Mouse (Mus musculus): Measurements from ENCODE around the gene Rnf187. TPM values are rescaled to one million over a fixed set of nuclear protein-coding genes. Genes with fewer than 3 reads are reported as not detected.
A peak's percentile ranks its signal among the peaks of the same experiment; 100 is the strongest.

Gene Rnf187
- polyA plus RNA-seq, 1 experiment from 2014 or later: 674 TPM

DNA sequence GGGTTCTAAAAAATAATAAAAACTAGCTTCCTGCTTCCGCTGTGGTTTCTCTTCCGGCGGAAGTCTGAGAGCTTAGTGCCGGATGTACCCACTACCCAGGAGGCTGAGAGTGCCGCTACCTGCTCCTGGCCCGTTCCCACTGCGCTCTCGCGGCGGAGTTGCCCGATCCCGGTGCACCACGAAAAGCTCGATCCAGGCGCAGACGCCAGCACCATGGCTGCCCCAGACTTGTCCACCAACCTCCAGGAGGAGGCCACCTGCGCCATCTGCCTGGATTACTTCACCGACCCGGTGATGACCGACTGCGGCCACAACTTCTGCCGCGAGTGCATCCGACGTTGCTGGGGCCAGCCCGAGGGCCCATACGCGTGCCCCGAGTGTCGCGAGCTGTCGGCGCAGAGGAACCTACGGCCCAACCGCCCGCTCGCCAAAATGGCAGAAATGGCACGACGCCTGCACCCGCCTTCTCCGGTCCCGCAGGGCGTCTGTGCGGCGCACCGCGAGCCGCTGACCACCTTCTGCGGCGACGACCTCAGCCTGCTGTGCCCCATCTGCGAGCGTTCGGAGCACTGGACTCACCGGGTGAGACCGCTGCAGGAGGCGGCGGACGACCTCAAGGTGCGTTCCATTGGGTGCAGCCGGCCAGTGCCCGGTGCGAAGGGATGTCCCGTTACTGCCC is 39.5 kb upstream of the Rnf187 start, which contains the start of gene Trim11:
Gene Trim11 (plus strand): TSS at position 67 of the 679 bp plus-strand sequence.
- H3K27ac ChIP-seq (replicated peaks): peak within 1 kb of the TSS; percentile 73
- H3K9ac ChIP-seq: peak within 1 kb of the TSS; percentile 95
- peak within 1 kb of the TSS; percentile 95 for H3K4me2 ChIP-seq
- 0 out of 2 replicates have a peak, but pooled peaks cover 8% of the 10 kb centered on the region for H3K36me3 ChIP-seq
- no peaks in the 10 kb centered on the region for H3K9me3 ChIP-seq
- H3K4me1 ChIP-seq (replicated peaks): peaks cover 52% of the 10 kb centered on the region
- no peaks in the 10 kb centered on the region for H3K27me3 ChIP-seq
- WGBS: under 1% methylated on average over 64 of the region's 64 CpGs
- peak within 1 kb of the TSS; percentile 97 for H3K4me3 ChIP-seq
- peak; percentile 78 for ATAC-seq (ENCODE audit: low FRiP score, low read depth)

DNA sequence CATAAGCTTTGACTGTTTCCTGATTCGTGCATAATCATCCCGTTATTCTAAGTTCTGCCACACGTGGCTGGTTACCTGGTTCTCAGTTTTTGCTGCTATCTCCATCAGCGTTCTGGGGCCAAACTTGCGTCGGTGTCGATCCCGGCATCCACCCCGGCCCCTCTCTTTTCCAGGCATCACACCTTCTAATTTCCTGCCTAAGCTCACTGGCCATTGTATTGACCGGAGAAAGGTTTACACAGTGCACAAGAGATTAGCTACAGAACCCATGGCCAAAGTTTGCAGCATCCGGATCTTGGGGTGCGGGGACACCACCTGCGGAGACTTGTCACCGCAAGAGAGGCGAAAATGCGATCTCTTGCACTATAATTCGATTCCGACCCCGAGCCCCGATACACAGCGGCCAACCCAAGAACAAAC is 38.9 kb upstream of the Rnf187 start:
- peak overlapping the region; percentile 95 for H3K4me2 ChIP-seq
- WGBS: under 1% methylated on average over 21 of the region's 21 CpGs
- H3K4me1 ChIP-seq (replicated peaks): peaks cover 52% of the 10 kb centered on the region
- H3K27ac ChIP-seq (replicated peaks): peak overlapping the region; percentile 73
- H3K36me3 ChIP-seq: 0 out of 2 replicates have a peak, but pooled peaks cover 3% of the 10 kb centered on the region
- peak overlapping the region; percentile 95 for H3K9ac ChIP-seq
- H3K27me3 ChIP-seq: no peaks in the 10 kb centered on the region
- no peaks in the 10 kb centered on the region for H3K9me3 ChIP-seq
- peak overlapping the region; percentile 97 for H3K4me3 ChIP-seq
- ATAC-seq (ENCODE audit: low FRiP score, low read depth): no peak; the same call in 1 of the 2 replicates

DNA sequence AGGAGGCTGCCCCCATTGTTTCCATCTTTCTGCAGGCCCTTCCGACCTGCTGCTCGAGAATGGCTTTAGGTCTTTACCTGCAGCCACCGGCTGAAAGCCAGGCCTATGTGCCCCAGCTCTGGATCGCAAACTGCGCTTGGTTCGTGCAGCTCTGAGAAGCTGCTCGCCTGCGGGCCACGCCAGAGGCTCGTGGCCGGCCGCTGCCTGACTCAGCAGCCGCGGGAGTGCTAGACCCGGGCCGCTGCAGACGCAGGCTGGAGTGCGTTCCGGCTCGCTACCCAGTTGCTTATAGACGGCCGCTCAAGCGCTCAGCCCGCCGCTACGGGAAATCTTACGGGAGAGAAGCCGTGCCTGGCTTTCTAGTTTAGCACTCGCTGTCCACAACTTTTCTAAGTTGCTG is 38.4 kb upstream of the Rnf187 start:
- WGBS: under 1% methylated on average over 29 of the region's 29 CpGs
- peaks cover 51% of the 10 kb centered on the region for H3K4me1 ChIP-seq (replicated peaks)
- ATAC-seq (ENCODE audit: low FRiP score, low read depth): no peak
- no peaks in the 10 kb centered on the region for H3K36me3 ChIP-seq
- peak overlapping the region; percentile 73 for H3K27ac ChIP-seq (replicated peaks)
- H3K9ac ChIP-seq: peak overlapping the region; percentile 95
- peak overlapping the region; percentile 95 for H3K4me2 ChIP-seq
- H3K27me3 ChIP-seq: no peaks in the 10 kb centered on the region
- peak overlapping the region; percentile 97 for H3K4me3 ChIP-seq
- H3K9me3 ChIP-seq: no peaks in the 10 kb centered on the region

DNA sequence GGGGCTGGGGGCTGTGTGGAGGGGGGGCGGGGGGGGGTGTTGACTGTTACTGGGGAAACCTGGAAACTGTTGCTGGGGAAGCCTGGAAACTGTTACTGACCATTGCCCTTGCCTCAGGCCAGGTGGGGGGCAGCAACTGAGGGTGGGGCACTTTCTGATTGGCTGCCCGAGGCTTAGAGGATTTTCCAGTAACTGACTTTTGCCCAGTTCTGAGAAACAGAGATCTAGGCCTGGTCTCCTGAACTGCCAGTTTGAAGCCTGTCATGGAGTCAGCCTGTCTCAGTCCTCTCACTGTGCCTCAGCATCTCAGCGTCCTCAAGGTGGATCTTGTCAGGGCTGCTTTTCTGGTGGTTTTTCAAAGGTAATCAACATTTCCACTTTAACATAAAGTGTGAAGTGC is 35.7 kb upstream of the Rnf187 start:
- 84% methylated on average over 3 of the region's 3 CpGs for WGBS
- Histone ChIP-seq H3K27ac (replicated peaks) (no peak overlapping the region), H3K9ac (no peak overlapping the region), H3K36me3 (peaks cover 4% of the 10 kb centered on the region; the same call in 1 of the 2 replicates), H3K4me3 (no peak overlapping the region), H3K9me3 (no peaks in the 10 kb centered on the region), H3K27me3 (no peaks in the 10 kb centered on the region), H3K4me2 (no peak overlapping the region), H3K4me1 (replicated peaks) (peaks cover 25% of the 10 kb centered on the region)
- ATAC-seq (ENCODE audit: low FRiP score, low read depth): no peak

DNA sequence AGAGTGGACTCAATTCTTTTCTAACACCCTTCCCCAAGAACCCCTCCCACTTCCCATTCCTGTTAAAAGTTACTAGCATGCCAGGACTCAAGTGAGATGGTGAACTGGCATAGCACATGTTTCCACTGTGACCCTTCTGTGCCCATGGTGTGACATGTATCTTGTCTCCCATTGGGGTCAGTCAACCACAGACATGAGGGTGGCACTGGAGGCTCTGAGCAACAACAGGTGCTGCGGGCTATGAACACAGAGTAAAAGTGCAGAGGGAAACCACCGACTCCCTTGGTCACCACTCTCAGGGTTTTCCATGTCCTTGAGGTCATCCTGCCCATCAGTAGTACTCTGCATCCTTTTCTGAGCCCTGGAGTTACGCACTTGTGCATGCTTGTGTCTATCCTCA is 33.1 kb upstream of the Rnf187 start:
- H3K9ac ChIP-seq: no peak overlapping the region
- H3K4me3 ChIP-seq: no peak overlapping the region
- H3K9me3 ChIP-seq: no peaks in the 10 kb centered on the region
- 94% methylated on average over 3 of the region's 3 CpGs for WGBS
- peaks cover 4% of the 10 kb centered on the region; the same call in 1 of the 2 replicates for H3K36me3 ChIP-seq
- no peak for ATAC-seq (ENCODE audit: low FRiP score, low read depth)
- no peaks in the 10 kb centered on the region for H3K27me3 ChIP-seq
- H3K27ac ChIP-seq (replicated peaks): no peak overlapping the region
- peaks cover 11% of the 10 kb centered on the region for H3K4me1 ChIP-seq (replicated peaks)
- no peak overlapping the region for H3K4me2 ChIP-seq

DNA sequence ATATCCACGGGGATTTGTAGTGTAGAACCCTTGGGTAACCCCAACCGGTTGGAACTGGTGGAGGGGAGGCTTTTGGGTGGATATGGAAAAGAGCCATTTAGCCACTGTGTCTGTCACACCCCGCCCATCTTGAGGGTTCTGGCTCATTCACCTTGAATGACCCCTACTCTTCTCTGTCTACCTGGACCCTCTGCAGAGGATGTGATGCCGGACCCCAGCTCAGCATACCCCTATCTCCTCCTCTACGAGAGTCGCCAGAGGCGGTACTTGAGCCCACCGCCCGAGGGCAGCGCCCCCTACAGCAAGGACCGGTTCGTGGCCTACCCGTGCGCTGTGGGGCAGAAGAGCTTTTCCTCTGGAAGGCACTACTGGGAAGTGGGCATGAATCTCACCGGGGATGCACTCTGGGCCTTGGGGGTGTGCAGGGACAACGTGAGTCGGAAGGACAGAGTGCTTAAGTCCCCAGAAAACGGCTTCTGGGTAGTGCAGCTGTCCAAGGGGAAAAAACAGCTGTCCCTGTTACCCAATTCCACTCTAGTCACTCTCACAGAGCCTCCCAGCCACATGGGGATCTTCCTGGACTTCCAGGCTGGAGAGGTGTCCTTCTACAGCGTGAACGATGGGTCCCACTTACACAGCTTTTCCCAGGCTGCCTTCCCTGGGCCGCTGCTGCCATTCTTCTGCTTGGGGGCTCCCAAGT is 32.3 kb upstream of the Rnf187 start:
- Histone ChIP-seq H3K27me3 (no peaks in the 10 kb centered on the region), H3K9ac (no peak overlapping the region), H3K4me2 (no peak overlapping the region), H3K36me3 (peaks cover 4% of the 10 kb centered on the region; the same call in 1 of the 2 replicates), H3K27ac (replicated peaks) (no peak overlapping the region), H3K9me3 (no peaks in the 10 kb centered on the region), H3K4me3 (no peak overlapping the region), H3K4me1 (replicated peaks) (peaks cover 8% of the 10 kb centered on the region)
- ATAC-seq (ENCODE audit: low FRiP score, low read depth): no peak
- 91% methylated on average over 21 of the region's 21 CpGs for WGBS

DNA sequence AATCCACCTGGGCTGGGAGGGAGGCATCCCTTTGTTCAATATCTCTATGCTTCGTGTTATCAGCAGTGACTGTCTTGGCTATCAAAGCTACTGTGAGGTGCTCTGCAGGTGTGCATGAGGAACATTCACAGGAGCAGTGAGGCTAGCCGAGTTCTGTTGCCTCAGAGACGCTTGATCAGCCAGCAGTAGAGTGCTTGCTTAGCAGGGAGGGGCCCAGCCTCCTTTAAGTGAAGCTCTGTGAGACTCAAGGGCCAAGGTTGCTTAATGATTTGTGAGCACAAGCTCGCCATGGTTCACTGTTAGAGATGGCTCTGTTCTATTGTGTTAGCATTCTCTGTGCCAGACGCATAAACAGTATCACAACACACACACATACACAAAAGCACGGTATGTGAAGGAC is 30.9 kb upstream of the Rnf187 start:
- Histone ChIP-seq H3K4me3 (no peak overlapping the region), H3K4me2 (no peak overlapping the region), H3K9ac (no peak overlapping the region), H3K9me3 (no peaks in the 10 kb centered on the region), H3K36me3 (peaks cover 4% of the 10 kb centered on the region; the same call in 1 of the 2 replicates), H3K27ac (replicated peaks) (no peak overlapping the region), H3K4me1 (replicated peaks) (no peaks in the 10 kb centered on the region), H3K27me3 (no peaks in the 10 kb centered on the region)
- WGBS: 83% methylated on average over 6 of the region's 6 CpGs
- no peak for ATAC-seq (ENCODE audit: low FRiP score, low read depth)

DNA sequence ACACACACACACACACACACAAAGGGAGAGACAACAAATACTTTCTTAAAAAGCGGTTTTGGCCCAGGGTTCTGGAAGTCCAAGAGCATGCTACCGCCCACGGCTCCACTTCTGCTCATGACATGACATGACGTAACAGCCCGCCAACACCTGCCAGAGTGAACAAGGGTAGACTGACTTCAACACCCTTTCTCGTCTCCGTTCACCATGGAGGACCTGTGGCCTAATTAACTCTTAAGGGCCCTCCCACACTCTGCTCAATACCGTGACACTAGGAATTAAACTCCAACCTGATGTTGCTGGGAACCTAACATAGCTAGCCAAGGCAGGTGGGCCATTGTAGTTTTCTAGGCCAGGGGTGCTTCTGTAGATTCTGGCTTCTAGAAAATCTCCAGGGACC is 30.3 kb upstream of the Rnf187 start:
- Histone ChIP-seq H3K4me2 (no peak overlapping the region), H3K27ac (replicated peaks) (no peak overlapping the region), H3K27me3 (no peaks in the 10 kb centered on the region), H3K9me3 (no peaks in the 10 kb centered on the region), H3K4me1 (replicated peaks) (no peaks in the 10 kb centered on the region), H3K4me3 (no peak overlapping the region), H3K36me3 (peaks cover 4% of the 10 kb centered on the region; the same call in 1 of the 2 replicates), H3K9ac (no peak overlapping the region)
- no peak for ATAC-seq (ENCODE audit: low FRiP score, low read depth)
- 88% methylated on average over 8 of the region's 8 CpGs for WGBS

DNA sequence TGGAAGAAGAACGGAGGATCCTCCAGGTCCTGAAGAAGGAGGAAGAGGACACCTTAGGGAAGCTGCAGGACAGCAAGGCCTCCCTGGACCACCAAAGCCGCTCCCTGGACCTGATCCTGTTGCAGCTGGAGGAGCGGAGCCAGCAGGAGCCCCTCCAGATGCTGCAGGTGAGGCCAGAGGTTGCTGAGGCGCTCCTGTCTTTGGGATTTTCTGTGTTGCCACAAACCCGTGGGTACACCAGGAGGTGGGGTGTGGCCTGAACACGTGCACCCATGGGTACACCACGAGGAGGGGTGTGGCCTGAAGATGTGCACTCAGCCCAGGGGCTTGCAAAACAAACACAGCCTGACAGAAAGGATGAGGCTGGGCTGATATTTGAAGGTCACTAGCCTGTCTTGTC is 29.8 kb upstream of the Rnf187 start:
- 86% methylated on average over 7 of the region's 7 CpGs for WGBS

DNA sequence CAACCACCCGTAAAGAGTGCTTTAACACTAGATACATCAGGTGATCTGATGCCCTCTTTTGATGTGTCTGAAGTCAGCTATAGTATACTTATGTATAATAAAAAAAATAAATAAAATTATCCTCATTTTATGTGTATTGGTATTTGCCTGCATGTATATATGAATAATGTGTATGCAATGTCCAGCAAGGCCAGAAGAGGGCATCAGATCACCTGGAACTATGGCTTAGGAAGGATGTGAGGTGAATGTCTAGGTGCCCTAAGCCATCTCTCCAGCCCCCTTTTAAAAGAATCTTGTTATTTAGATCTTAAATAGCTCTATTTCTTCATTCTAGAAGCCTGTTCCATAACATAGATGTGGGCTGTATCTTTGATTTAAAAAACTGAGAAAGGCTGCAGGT is 28.6 kb upstream of the Rnf187 start:
- H3K27me3 ChIP-seq: no peaks in the 10 kb centered on the region
- no peaks in the 10 kb centered on the region for H3K4me1 ChIP-seq (replicated peaks)
- H3K4me3 ChIP-seq: no peak overlapping the region
- H3K27ac ChIP-seq (replicated peaks): no peak overlapping the region
- WGBS: 94% methylated on average over 1 of the region's 1 CpGs
- H3K4me2 ChIP-seq: no peak overlapping the region
- no peaks in the 10 kb centered on the region for H3K9me3 ChIP-seq
- H3K9ac ChIP-seq: no peak overlapping the region
- peaks cover 4% of the 10 kb centered on the region; the same call in 1 of the 2 replicates for H3K36me3 ChIP-seq
- no peak for ATAC-seq (ENCODE audit: low FRiP score, low read depth)

More for the DNA sequence above, 29.8 kb upstream of the Rnf187 start:
- no peaks in the 10 kb centered on the region for H3K4me1 ChIP-seq (replicated peaks)
- no peak overlapping the region for H3K4me3 ChIP-seq
- no peak overlapping the region for H3K9ac ChIP-seq
- ATAC-seq (ENCODE audit: low FRiP score, low read depth): no peak
- H3K27ac ChIP-seq (replicated peaks): no peak overlapping the region
- no peaks in the 10 kb centered on the region for H3K9me3 ChIP-seq
- H3K36me3 ChIP-seq: peaks cover 4% of the 10 kb centered on the region; the same call in 1 of the 2 replicates
- no peak overlapping the region for H3K4me2 ChIP-seq
- no peaks in the 10 kb centered on the region for H3K27me3 ChIP-seq

DNA sequence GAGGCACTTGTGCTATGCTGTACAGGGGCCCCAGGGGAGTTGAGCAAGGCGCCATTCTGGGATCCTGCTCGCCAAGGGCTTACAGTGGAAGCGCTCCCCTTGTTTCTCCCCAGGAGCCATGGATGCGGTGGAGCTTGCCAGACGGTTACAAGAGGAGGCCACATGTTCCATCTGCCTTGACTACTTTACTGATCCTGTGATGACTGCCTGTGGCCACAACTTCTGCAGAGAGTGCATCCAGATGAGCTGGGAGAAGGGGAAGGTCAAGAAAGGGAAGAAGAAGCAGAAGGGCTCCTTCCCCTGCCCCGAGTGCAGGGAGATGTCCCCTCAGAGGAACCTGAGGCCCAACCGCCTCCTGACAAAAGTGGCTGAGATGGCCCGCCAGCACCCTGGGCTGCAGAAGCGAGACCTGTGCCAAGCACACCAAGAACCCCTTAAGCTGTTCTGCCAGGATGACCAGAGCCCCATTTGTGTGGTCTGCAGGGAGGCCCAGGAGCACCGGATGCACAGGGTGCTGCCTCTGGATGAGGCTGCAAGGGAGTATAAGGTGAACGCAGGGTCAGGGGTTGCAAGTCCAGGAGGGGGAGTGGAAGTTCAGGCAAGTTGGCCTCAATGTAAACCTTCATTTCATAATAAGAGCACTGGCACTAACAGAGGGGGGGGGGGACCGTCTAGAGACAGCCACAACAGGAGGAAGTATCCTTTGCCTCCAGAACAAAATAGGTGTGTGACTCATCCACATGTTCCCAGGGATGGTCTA is 26.5 kb upstream of the Rnf187 start:
- 41% methylated on average over 12 of the region's 12 CpGs for WGBS
- Histone ChIP-seq H3K27me3 (no peaks in the 10 kb centered on the region), H3K9me3 (no peaks in the 10 kb centered on the region), H3K27ac (replicated peaks) (no peak overlapping the region), H3K4me2 (no peak overlapping the region), H3K9ac (no peak overlapping the region), H3K4me1 (replicated peaks) (0 out of 2 replicates have a peak, but pooled peaks cover 2% of the 10 kb centered on the region), H3K4me3 (no peak overlapping the region), H3K36me3 (peaks cover 4% of the 10 kb centered on the region; the same call in 1 of the 2 replicates)
- no peak for ATAC-seq (ENCODE audit: low FRiP score, low read depth)

DNA sequence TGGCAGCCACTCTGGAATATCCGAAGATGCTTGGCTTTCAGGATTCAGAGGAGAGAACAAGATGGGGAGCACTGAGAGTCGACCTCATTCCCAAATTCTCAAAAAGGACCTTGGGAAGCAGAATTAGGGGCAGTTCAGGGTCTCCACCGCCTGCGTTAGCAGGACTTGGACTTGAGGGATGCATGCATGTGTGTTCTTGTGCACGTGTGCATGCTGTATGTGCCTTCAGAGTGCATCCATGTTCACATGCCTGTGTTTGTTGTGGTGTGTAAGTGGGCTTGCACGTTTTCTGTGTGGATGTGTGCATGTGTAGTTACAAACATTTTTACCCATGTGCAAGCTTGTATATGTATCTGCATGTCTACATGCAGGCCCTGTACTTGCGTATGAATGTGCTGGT is 25.5 kb upstream of the Rnf187 start:
- no peaks in the 10 kb centered on the region for H3K27me3 ChIP-seq
- H3K4me3 ChIP-seq: no peak overlapping the region
- no peak overlapping the region for H3K4me2 ChIP-seq
- H3K27ac ChIP-seq (replicated peaks): no peak overlapping the region
- no peak for ATAC-seq (ENCODE audit: low FRiP score, low read depth)
- 86% methylated on average over 7 of the region's 7 CpGs for WGBS
- H3K4me1 ChIP-seq (replicated peaks): peaks cover 9% of the 10 kb centered on the region
- no peaks in the 10 kb centered on the region for H3K36me3 ChIP-seq
- H3K9ac ChIP-seq: no peak overlapping the region
- H3K9me3 ChIP-seq: no peaks in the 10 kb centered on the region
